Mouse (Mus musculus): ENCODE data around the gene Rnf115. TPM values are rescaled to one million over a fixed set of nuclear protein-coding genes. Genes with fewer than 3 reads are reported as not detected.

Gene Rnf115
- polyA plus RNA-seq, 1 experiment from 2014 or later = 66.6 TPM

GRCm38 (mm10) chr3:96746829-96747228, 19.4 kb downstream of the Rnf115 start:
- H3K27ac ChIP-seq (replicated peaks) = no peak overlapping the region
- no peaks in the 10 kb centered on the region for H3K4me1 ChIP-seq
- H3K9me3 ChIP-seq = no peaks in the 10 kb centered on the region
- H3K27me3 ChIP-seq = no peaks in the 10 kb centered on the region
- H3K4me3 ChIP-seq = no peak overlapping the region
- H3K9ac ChIP-seq (replicated peaks) = no peak overlapping the region
- no peak for ATAC-seq (replicated peaks)
- WGBS = 85% methylated on average over 1 of the region's 1 CpGs
- no peak overlapping the region for H3K4me2 ChIP-seq (replicated peaks)
- H3K36me3 ChIP-seq = no peaks in the 10 kb centered on the region

GRCm38 (mm10) chr3:96755935-96756334, 28.5 kb downstream of the Rnf115 start:
- Histone ChIP-seq H3K27ac (replicated peaks) (no peak overlapping the region), H3K36me3 (no peaks in the 10 kb centered on the region), H3K27me3 (no peaks in the 10 kb centered on the region), H3K4me3 (no peak overlapping the region), H3K9me3 (no peaks in the 10 kb centered on the region), H3K9ac (replicated peaks) (no peak overlapping the region), H3K4me2 (replicated peaks) (no peak overlapping the region), H3K4me1 (no peaks in the 10 kb centered on the region)
- no peak for ATAC-seq (replicated peaks)
- 100% methylated on average over 1 of the region's 1 CpGs for WGBS

- no peak overlapping the region for H3K9ac ChIP-seq (replicated peaks)
- ATAC-seq (replicated peaks) = no peak
- WGBS = 57% methylated on average over 7 of the region's 7 CpGs
- no peaks in the 10 kb centered on the region for H3K36me3 ChIP-seq
- H3K27me3 ChIP-seq = no peaks in the 10 kb centered on the region
- no peak overlapping the region for H3K27ac ChIP-seq (replicated peaks)
- H3K9me3 ChIP-seq = no peaks in the 10 kb centered on the region
- H3K4me1 ChIP-seq = no peaks in the 10 kb centered on the region
- no peak overlapping the region for H3K4me2 ChIP-seq (replicated peaks)
- no peak overlapping the region for H3K4me3 ChIP-seq
These were observed 30.2 kb downstream of the Rnf115 start for GRCm38 (mm10) chr3:96757691-96758090.

GRCm38 (mm10) chr3:96759695-96760094, 32.2 kb downstream of the Rnf115 start:
- no peak overlapping the region for H3K4me3 ChIP-seq
- no peak overlapping the region for H3K4me2 ChIP-seq (replicated peaks)
- no peak for ATAC-seq (replicated peaks)
- no peaks in the 10 kb centered on the region; the same call in 1 of the 2 replicates for H3K36me3 ChIP-seq
- 97% methylated on average over 4 of the region's 4 CpGs for WGBS
- H3K27me3 ChIP-seq = no peaks in the 10 kb centered on the region
- no peaks in the 10 kb centered on the region for H3K4me1 ChIP-seq
- no peak overlapping the region for H3K27ac ChIP-seq (replicated peaks)
- no peaks in the 10 kb centered on the region for H3K9me3 ChIP-seq
- H3K9ac ChIP-seq (replicated peaks) = no peak overlapping the region

- Histone ChIP-seq H3K4me3 (no peak overlapping the region), H3K9ac (replicated peaks) (no peak overlapping the region), H3K9me3 (no peaks in the 10 kb centered on the region), H3K4me1 (no peaks in the 10 kb centered on the region), H3K4me2 (replicated peaks) (no peak overlapping the region), H3K27me3 (no peaks in the 10 kb centered on the region), H3K36me3 (no peaks in the 10 kb centered on the region; the same call in 1 of the 2 replicates), H3K27ac (replicated peaks) (no peak overlapping the region)
- WGBS = 91% methylated on average over 1 of the region's 1 CpGs
- no peak for ATAC-seq (replicated peaks)
These were observed 37.1 kb downstream of the Rnf115 start for GRCm38 (mm10) chr3:96764528-96764927.

GRCm38 (mm10) chr3:96769971-96770370, 42.5 kb downstream of the Rnf115 start:
- ATAC-seq (replicated peaks) = no peak
- Histone ChIP-seq H3K27ac (replicated peaks) (no peak overlapping the region), H3K4me2 (replicated peaks) (no peak overlapping the region), H3K27me3 (no peaks in the 10 kb centered on the region), H3K4me1 (no peaks in the 10 kb centered on the region), H3K36me3 (no peaks in the 10 kb centered on the region), H3K9ac (replicated peaks) (no peak overlapping the region), H3K4me3 (no peak overlapping the region), H3K9me3 (no peaks in the 10 kb centered on the region)
- WGBS = 93% methylated on average over 5 of the region's 5 CpGs

GRCm38 (mm10) chr3:96772949-96773348, 45.5 kb downstream of the Rnf115 start:
- H3K27me3 ChIP-seq = no peaks in the 10 kb centered on the region
- no peak overlapping the region for H3K27ac ChIP-seq (replicated peaks)
- H3K4me3 ChIP-seq = no peak overlapping the region
- H3K9me3 ChIP-seq = no peaks in the 10 kb centered on the region
- peaks cover 3% of the 10 kb centered on the region; the same call in 1 of the 2 replicates for H3K36me3 ChIP-seq
- no peak overlapping the region for H3K4me2 ChIP-seq (replicated peaks)
- ATAC-seq (replicated peaks) = no peak
- H3K9ac ChIP-seq (replicated peaks) = no peak overlapping the region
- no peaks in the 10 kb centered on the region for H3K4me1 ChIP-seq
- WGBS = 63% methylated on average over 1 of the region's 1 CpGs

- Histone ChIP-seq H3K27me3 (no peaks in the 10 kb centered on the region), H3K9ac (replicated peaks) (no peak overlapping the region), H3K4me1 (no peaks in the 10 kb centered on the region), H3K9me3 (no peaks in the 10 kb centered on the region), H3K4me3 (no peak overlapping the region), H3K4me2 (replicated peaks) (no peak overlapping the region), H3K27ac (replicated peaks) (no peak overlapping the region), H3K36me3 (peaks cover 3% of the 10 kb centered on the region; the same call in 1 of the 2 replicates)
- no peak for ATAC-seq (replicated peaks)
- 85% methylated on average over 3 of the region's 3 CpGs for WGBS
These were observed 49.7 kb downstream of the Rnf115 start for GRCm38 (mm10) chr3:96777120-96777519.

GRCm38 (mm10) chr3:96782236-96782635, 54.8 kb downstream of the Rnf115 start:
- Histone ChIP-seq H3K9ac (replicated peaks) (no peak overlapping the region), H3K27ac (replicated peaks) (no peak overlapping the region), H3K4me2 (replicated peaks) (no peak overlapping the region), H3K9me3 (no peaks in the 10 kb centered on the region), H3K36me3 (peaks cover 9% of the 10 kb centered on the region; the same call in 1 of the 2 replicates), H3K27me3 (no peaks in the 10 kb centered on the region), H3K4me3 (no peak overlapping the region), H3K4me1 (no peaks in the 10 kb centered on the region)
- 76% methylated on average over 8 of the region's 8 CpGs for WGBS
- no peak for ATAC-seq (replicated peaks)

GRCm38 (mm10) chr3:96787784-96788183, 60.3 kb downstream of the Rnf115 start:
- no peak for ATAC-seq (replicated peaks)
- 79% methylated on average over 1 of the region's 1 CpGs for WGBS
- Histone ChIP-seq H3K9me3 (no peaks in the 10 kb centered on the region), H3K4me3 (no peak overlapping the region), H3K27ac (replicated peaks) (no peak overlapping the region), H3K4me2 (replicated peaks) (no peak overlapping the region), H3K27me3 (no peaks in the 10 kb centered on the region), H3K4me1 (no peaks in the 10 kb centered on the region), H3K9ac (replicated peaks) (no peak overlapping the region), H3K36me3 (peaks cover 37% of the 10 kb centered on the region)

GRCm38 (mm10) chr3:96788506-96788905, 61.0 kb downstream of the Rnf115 start:
- no peak overlapping the region for H3K27ac ChIP-seq (replicated peaks)
- H3K27me3 ChIP-seq = no peaks in the 10 kb centered on the region
- H3K36me3 ChIP-seq = peaks cover 37% of the 10 kb centered on the region
- H3K4me1 ChIP-seq = no peaks in the 10 kb centered on the region
- ATAC-seq (replicated peaks) = no peak
- no peaks in the 10 kb centered on the region for H3K9me3 ChIP-seq
- no peak overlapping the region for H3K9ac ChIP-seq (replicated peaks)
- WGBS = 83% methylated on average over 8 of the region's 8 CpGs
- no peak overlapping the region for H3K4me3 ChIP-seq
- no peak overlapping the region for H3K4me2 ChIP-seq (replicated peaks)

GRCm38 (mm10) chr3:96800254-96800653, 72.8 kb downstream of the Rnf115 start:
- Histone ChIP-seq H3K27me3 (no peaks in the 10 kb centered on the region), H3K36me3 (no peaks in the 10 kb centered on the region), H3K4me3 (no peak overlapping the region), H3K9ac (replicated peaks) (no peak overlapping the region), H3K4me2 (replicated peaks) (no peak overlapping the region), H3K9me3 (no peaks in the 10 kb centered on the region), H3K4me1 (no peaks in the 10 kb centered on the region), H3K27ac (replicated peaks) (no peak overlapping the region)
- 90% methylated on average over 11 of the region's 11 CpGs for WGBS
- no peak for ATAC-seq (replicated peaks)

- WGBS = 86% methylated on average over 1 of the region's 1 CpGs
- H3K4me2 ChIP-seq (replicated peaks) = no peak overlapping the region
- ATAC-seq (replicated peaks) = no peak
These were observed 74.8 kb downstream of the Rnf115 start for GRCm38 (mm10) chr3:96802214-96802613.

More at GRCm38 (mm10) chr3:96802214-96802613, 74.8 kb downstream of the Rnf115 start:
- Histone ChIP-seq H3K9ac (replicated peaks) (no peak overlapping the region), H3K4me1 (no peaks in the 10 kb centered on the region), H3K9me3 (no peaks in the 10 kb centered on the region), H3K27ac (replicated peaks) (no peak overlapping the region), H3K4me3 (no peak overlapping the region), H3K27me3 (no peaks in the 10 kb centered on the region), H3K36me3 (no peaks in the 10 kb centered on the region)

All from forebrain, embryonic 15.5 days (tissue).